Mouse (Mus musculus) spleen, postnatal 36 days (tissue): ENCODE data around the gene Ccl27a.
A peak's percentile ranks its signal among the peaks of the same experiment; 100 is the strongest.
"Not testable (repeated sequence)": the region's sequence is repeated elsewhere in the genome, so short reads cannot be mapped to it uniquely, and the experiment has no call there.

Source experiments
- DNase-seq, 2 experiments: peaks; one replicate each; pipeline ENCODE4 v3.0.0; 2022; ENCODE audit warnings: low spot score in 2 of 2, mixed read lengths in 1 of 2

The Ccl27a gene

DNA sequence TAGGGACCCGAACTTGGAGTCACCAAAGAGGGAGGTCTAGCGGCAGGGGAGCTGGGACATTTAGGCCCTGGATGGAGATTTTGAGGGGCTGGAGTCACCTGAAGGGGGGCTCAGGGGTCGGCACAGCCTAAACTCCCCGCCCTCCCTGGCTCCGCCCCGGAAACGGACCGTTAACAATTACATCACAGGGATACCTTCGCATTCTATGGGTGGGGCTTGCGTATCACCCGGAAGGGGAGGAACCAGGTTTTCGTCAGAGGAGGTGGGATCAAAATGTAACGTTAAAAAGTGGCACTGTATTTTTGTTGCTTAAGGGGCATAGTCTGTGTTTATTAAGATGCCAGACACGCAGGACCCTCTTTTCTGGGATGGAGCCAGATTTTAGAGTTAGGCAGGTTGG is at the start of gene Ccl27a:
Ccl27a (minus strand) TSS at position 246 of the 400 bp plus-strand sequence.
- DNase-seq = peak; percentile 78 to 87

DNA sequence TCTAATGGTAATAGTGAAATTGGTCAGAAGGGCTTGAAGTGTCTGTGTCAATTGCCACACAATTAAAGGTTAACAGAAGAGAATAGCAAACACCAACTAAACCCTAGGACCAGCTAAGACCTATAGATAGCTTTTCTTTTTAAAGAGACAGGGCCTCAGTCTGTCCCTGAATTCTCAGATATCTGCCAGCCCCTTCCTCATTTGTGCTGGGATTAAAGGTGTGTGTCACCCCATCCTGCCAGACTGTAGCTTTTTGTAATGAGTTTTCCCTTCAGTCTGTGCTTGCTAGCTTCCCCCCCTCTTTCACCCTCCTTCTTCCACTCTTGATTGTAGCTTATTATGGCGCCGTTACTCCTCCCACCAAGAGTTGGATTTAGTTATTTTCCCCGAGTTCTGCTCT is 9.2 kb upstream of the Ccl27a start:
- not testable (repeated sequence) for DNase-seq

DNA sequence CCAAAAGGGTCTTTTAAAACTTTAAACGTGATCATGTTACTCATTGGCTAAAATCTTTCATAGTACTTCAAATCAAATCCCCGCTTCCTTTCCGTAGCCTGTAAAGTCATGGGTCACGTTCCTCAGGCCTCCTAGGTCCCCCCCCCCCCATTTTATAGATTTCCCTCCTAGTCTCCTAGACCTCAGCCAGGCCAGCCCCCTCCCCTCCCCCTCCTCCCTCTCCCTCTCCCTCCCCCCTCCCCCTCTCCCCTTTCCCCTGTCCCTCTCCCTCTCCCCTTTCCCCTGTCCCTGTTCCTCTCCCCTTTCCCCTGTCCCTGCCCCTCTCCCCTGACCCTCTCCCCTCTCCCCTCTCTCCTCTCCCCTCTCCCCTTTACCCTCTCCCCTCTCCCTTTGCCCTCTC is 8.7 kb upstream of the Ccl27a start:
- DNase-seq = not testable (repeated sequence)

DNA sequence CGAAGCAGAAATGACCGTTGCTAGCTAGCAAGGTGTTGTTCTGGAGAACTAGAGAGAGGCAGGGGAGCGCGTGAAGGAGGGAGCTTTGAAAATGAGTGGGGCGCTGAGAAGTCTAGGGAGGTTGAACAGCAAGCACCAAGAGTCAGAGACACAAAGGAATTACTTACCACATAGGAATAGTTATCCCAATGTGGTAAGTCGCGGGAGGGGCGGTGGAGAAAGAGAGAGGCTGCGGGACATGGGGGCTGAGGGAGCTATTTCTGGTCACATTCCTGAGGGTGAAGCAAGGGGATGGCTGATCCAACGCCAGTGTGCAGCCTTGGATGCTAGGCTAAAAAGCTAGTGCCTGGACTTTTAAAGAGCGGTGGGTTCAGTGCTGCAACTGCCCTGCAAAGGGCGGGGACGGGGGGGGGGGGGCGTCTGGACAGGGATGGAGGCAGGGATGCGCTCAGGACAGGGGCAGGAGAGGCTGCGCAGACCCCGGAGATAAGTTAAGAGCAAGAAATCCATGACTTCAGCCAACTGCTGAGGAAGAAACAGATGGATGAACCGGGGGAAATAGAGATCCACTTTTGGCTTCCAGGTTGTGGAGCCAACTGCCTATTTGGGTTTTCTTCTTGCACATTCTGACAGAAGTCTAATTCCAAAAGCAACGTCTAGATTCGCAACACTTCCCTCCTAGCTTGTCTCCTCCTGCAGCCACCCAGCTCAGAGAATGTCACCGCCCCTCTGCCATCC is 7.9 kb upstream of the Ccl27a start:
- DNase-seq = not testable (repeated sequence)

DNA sequence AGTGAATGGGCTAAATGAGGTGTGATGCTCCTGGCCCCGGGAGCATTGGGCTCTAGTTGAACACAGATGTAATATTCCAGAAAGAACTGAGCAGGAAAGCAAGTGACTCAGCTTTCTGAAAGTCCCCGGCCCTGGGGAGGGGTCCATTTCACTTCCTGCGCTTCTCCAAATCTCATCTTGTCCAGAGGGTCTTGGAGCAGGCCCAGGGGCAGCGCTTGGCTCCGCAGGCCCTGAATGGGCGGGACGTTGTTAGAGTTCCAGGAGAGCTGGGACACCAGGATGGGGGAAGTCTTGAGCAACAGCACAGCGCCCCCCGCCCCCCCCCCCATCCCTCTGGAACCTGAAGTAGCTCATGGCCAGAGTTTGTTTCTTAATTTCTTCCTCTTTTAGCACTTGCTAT is 7.2 kb upstream of the Ccl27a start:
- not testable (repeated sequence) for DNase-seq

DNA sequence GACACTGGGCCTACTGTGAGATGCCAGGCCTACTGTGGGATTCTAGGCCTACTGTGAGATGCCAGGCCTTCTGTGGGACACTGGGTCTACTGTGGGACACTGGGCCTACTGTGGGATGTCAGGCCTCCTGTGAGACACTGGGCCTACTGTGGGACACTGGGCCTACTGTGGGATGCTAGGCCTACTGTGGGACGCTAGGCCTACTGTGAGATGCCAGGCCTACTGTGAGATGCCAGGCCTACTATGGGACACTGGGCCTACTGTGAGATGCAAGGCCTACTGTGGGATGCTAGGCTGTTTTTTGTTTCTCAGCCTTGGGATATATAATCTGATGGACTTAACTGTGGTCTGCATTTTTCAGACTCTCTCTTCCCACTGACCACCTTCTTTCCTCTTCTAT is 1.8 kb upstream of the Ccl27a start:
- not testable (repeated sequence) for DNase-seq

DNA sequence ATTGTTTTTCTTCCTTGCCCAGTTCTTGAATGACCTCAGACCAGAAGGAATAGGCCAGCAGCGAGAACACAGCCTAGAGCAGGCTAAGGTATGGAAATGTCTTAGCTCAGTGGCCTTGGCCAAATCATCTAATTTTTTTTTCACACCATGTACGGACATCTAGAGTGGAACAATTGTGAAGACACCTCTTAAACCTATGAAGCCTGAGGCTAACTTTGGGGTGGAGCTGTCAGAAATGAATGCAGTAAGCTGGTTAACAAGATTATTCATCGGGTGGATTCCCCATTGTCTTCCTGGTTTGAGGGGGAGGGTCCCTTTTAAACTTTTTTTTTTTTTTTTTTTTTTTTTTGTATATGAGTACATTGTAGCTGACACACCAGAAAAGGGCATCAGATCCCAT is 459 bp upstream of the Ccl27a start:
- not testable (repeated sequence) for DNase-seq

DNA sequence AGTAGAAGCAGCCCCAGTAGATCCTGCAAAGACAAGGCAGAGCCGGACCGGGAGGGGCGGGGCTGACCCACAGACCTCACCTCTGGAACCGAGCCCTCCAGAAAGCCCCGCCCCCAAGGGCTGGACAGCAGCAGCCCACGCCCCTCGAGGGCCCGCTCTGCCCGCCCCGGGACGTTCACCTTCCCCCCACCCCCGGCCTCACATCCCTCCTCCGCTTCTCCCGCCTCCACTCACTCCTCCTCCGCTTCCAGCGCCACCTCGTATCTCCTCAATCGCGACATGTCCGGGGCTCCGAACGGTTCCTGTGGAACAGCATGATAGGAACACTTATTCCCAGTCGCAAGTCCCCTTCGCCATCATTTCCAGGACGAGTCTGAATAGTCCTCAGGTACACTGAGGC is 545 bp downstream of the Ccl27a start:
- peak; percentile 69 for DNase-seq

DNA sequence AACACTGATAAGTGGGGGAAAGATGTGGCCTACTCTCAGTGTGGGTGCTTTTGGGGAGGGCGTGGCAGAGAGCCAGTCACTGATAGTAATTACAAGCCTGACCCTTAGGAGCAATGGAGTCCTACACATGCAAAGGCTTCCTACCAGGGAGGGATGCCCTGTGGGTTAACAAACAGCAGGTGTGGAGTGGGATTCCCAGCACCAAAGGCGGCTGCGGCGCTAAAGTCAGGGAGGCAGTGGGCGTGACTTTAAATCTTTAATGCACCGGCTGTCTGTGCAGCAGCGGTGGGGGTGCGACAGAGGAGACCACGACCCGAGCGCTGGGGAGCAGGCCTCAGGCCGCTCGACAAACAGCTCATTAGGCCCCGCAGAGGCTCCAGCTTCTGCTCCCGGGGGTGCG is 1.1 kb downstream of the Ccl27a start:
- DNase-seq = not testable (repeated sequence)

DNA sequence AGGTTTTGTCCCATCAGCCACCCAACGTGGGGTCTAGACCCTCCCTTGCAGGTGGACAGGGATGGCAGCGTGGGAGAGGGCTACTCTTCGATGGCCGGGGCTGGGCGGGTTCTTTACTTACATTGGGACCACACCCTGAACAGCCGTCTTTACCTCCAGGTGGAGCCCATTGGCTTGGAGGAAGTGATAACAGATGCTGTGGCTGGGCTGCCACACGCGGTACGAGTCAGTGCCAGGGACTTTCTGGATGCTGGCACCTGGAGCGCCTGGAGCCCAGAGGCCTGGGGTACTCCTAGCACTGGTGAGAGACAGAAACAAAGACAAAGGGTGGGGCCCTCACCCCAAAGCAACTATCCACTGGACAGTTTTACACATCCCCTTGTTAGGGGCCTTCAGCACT is 6.7 kb downstream of the Ccl27a start:
- not testable (repeated sequence) for DNase-seq

DNA sequence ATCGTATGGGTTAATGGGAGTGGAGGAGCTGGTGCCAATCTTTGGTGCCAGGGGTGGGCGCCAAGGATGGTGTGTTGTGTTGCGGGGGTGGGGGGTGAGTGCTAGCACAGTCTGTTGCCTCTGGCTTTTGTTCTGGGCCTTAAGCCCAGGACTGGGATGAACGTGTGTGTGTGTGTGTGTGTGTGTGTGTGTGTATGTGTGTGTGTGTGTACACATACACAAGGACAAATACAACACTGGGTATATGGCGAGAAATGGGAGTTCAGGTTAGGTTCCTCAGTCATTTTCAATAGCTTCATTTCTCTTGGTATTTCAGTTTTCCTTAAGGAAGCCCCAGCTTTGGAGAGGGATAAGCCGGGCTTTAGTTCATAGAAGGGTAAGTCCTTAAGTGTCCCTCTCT is 10.9 kb downstream of the Ccl27a start:
- not testable (repeated sequence) for DNase-seq

DNA sequence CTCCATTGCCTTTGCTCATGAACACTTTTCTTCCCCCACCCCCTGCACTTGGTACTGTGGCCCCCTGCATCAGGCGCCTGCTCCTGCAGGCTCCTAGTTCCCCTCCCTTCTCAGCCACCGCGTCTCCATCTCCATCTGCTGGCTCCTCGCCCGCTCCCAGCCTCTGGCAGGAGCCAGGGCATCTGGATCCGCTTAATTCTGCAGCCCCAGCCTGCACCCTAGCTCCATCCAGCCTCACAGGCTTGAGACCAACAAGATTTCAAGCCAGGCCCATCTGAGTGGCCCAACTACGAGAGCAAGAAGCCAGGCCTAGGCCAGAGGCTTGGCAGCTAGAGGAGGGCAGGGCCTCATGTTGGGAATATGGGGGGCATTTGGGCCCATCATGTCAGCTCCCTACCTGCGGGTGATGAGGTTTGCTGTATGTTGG is 11.3 kb downstream of the Ccl27a start:
- DNase-seq = not testable (repeated sequence)

DNA sequence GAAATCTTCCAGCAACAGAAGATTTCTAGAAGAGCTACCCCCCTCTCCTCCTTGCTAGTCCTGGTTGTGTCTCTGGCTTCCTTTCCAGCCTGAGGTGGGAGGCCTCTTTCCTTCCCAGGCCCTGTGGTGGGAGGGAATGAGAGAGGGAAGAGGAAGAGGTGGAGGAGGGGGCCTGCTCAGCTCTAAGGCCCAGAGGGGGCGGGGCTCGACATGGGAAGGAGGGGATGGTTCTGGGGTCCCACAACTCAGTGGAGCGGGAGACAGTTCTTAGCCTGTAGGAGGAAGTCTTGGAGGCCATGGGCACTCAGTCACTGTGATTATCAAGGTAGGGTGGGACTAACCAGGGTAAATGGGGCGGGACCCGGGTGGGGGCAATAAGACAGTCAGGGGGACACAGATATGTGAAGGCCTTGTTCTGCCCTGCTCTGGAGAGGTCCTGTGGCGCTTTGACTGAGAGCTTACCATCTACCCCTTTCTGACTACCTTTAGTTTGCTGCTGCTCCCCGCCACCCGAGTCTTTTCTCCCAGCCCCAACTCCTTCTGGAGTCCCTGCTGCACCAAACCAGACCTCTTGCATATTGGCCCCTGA is 11.9 kb downstream of the Ccl27a start:
- DNase-seq = no peak

GRCm38 (mm10) chr4:41761680-41762079 is 12.4 kb downstream of the Ccl27a start:
- DNase-seq = no peak

- no peak for DNase-seq
Observed at GRCm38 (mm10) chr4:41760911-41761310, 13.1 kb downstream of the Ccl27a start.

DNA sequence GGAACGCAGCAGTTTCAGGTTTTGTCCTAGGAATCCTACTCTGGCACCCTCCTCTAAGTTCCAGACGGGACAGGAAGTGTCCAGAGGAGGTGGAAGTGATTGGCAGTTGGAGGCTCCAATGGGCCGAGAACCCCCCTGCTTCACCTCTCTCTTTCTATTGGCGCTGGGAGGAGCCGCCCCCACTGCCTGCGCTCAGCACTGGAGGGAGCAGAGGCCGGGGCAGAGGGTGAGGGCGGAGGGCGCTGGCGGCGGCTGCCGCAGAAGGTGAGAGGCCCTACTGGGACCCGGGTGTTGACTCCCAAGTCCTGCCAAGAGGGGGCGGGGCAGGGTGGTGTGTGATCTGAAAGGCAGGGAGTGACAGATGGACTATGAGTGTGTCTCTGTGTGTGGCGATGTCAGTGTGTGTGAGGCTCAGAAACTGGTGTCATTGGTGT is 13.7 kb downstream of the Ccl27a start:
- peak; percentile 42 to 47 for DNase-seq

- DNase-seq = no peak
Observed at GRCm38 (mm10) chr4:41759656-41760287, 14.3 kb downstream of the Ccl27a start.

DNA sequence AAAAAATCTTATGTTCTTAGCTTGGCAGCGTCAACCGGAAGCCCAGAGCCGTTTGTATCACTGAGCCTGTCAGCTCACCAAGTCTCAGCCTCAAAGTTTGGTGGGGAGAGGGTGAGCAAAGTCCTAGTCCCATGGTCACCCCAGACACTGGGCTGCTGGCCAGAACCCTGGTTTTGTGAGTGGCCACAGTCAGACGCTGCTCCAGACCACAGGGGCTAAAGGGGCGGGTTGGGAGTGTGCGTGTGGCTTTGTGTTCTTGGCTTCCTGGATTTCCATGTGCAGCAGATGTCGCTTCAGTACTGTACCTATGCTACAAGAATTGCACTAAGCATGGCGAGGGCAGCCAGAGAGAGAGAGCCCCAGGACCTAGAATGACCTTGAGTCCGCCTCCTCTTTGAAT is 14.8 kb downstream of the Ccl27a start:
- no peak for DNase-seq

- no peak for DNase-seq
Observed at GRCm38 (mm10) chr4:41758701-41759100, 15.3 kb downstream of the Ccl27a start.

GRCm38 (mm10) chr4:41758021-41758420 is 16.0 kb downstream of the Ccl27a start:
- no peak for DNase-seq

DNA sequence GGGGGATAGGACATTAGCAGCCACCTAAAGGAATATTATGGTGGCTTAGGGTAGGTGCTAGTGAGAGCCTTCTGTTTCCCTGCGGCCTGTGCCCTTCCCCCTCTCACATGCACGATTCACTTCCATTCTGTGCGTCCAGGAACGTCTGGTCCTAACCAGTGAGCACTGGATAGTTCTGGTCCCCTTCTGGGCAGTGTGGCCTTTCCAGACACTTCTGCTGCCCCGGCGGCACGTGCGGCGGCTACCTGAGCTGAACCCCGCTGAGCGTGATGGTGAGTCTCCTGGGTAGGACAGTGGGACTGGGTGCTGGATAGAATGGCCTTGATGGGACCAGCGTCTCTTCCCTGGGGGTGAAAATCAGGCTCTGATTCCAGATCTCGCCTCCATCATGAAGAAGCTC is 16.7 kb downstream of the Ccl27a start:
- DNase-seq = no peak

GRCm38 (mm10) chr4:41756440-41756839 is 17.6 kb downstream of the Ccl27a start:
- no peak for DNase-seq
